Mouse (Mus musculus) lung, adult 2 months (tissue): Measurements from ENCODE around the gene Pex12. TPM values are rescaled to one million over a fixed set of nuclear protein-coding genes. Genes with fewer than 3 reads are reported as not detected.
A peak's percentile ranks its signal among the peaks of the same experiment; 100 is the strongest.

ENCODE experiments used
- DNase-seq: peaks from one replicate; pipeline ENCODE4 v3.0.0; 2022
- H3K4me1 ChIP-seq: fragments of 200-500 bp; 2 replicates; pipeline ENCODE4 v1.6.1; 2011; ENCODE audit warnings: low read length; ENCODE audit not compliant: control insufficient read depth, insufficient read depth
- H3K4me3 ChIP-seq: fragments of 200-500 bp; replicated peaks from 2 replicates; pipeline ENCODE3; 2011; ENCODE audit warnings: low read depth, mild to moderate bottlenecking, control low read depth, low read length; ENCODE audit errors: extremely low read depth
- CTCF ChIP-seq: fragments of 200-500 bp; IDR thresholded peaks from 2 replicates; pipeline ENCODE4 v1.5.1; 2011; ENCODE audit warnings: mild to moderate bottlenecking, low read length, control low read depth; ENCODE audit not compliant: insufficient read depth
- POLR2A ChIP-seq: fragments of 200-500 bp; IDR thresholded peaks from 2 replicates; pipeline ENCODE4 v1.6.1; 2011; ENCODE audit warnings: low read depth, mild to moderate bottlenecking, control low read depth, low read length, borderline replicate concordance; ENCODE audit errors: extremely low read depth
- WGBS: fragments of 180-500 bp; shearing (Covaris S2); methylation state at CpG from one replicate; pipeline ENCODE4 v1.1.7; 2018; 5-methylcytosine and 5-hydroxymethylcytosine counted together
- polyA plus RNA-seq: library from polyadenylated mRNA; depleted of rRNA; stranded (reverse); fragments of >200 nt; gene quantifications from 2 replicates; pipeline ENCODE4 v1.2.3, GENCODE M21; 2012

The Pex12 gene
- polyA plus RNA-seq, 1 experiment = 6.7 TPM

GRCm38 (mm10) chr11:83291375-83292250 is 10.8 kb downstream of the Pex12 start:
- no peak for TF ChIP-seq CTCF
- TF ChIP-seq POLR2A = peak; percentile 86; the same call in 1 of the 2 replicates
- under 1% methylated on average over 38 of the region's 38 CpGs for WGBS
- peaks cover 9% of the 10 kb centered on the region for H3K4me1 ChIP-seq

GRCm38 (mm10) chr11:83289633-83290032 is 12.8 kb downstream of the Pex12 start:
- peaks cover 9% of the 10 kb centered on the region for H3K4me1 ChIP-seq
- H3K4me3 ChIP-seq = no peak overlapping the region
- TF ChIP-seq POLR2A = no peak
- TF ChIP-seq CTCF = no peak
- 83% methylated on average over 2 of the region's 2 CpGs for WGBS
- no peak for DNase-seq

More at GRCm38 (mm10) chr11:83291375-83292250, 10.8 kb downstream of the Pex12 start:
- peak; percentile 92 for DNase-seq
- peak overlapping the region; percentile 81 for H3K4me3 ChIP-seq

GRCm38 (mm10) chr11:83289036-83289435 is 13.3 kb downstream of the Pex12 start:
- DNase-seq = no peak
- Histone ChIP-seq H3K4me1 (peaks cover 9% of the 10 kb centered on the region), H3K4me3 (no peak overlapping the region)
- no peak for TF ChIP-seq CTCF
- TF ChIP-seq POLR2A = no peak
- WGBS = 88% methylated on average over 5 of the region's 5 CpGs

- H3K4me1 ChIP-seq = peaks cover 4% of the 10 kb centered on the region
- H3K4me3 ChIP-seq = no peak within 1 kb of the TSS
- TF ChIP-seq POLR2A = no peak
- no peak for DNase-seq
- 57% methylated on average over 1 of the region's 1 CpGs for WGBS
Measured at GRCm38 (mm10) chr11:83286566-83286965, 15.8 kb downstream of the Pex12 start, which contains the start of gene Slfn14. Gene Slfn14, minus strand, starts transcription at chr11:83286726.

GRCm38 (mm10) chr11:83285627-83286026 is 16.8 kb downstream of the Pex12 start:
- 89% methylated on average over 4 of the region's 4 CpGs for WGBS
- no peak for DNase-seq
- Histone ChIP-seq H3K4me1 (no peaks in the 10 kb centered on the region), H3K4me3 (no peak overlapping the region)
- TF ChIP-seq POLR2A = no peak

GRCm38 (mm10) chr11:83282084-83282483 is 20.3 kb downstream of the Pex12 start:
- TF ChIP-seq POLR2A (no peak), CTCF (no peak)
- H3K4me3 ChIP-seq = no peak overlapping the region
- no peak for DNase-seq
- WGBS = 49% methylated on average over 2 of the region's 2 CpGs
- no peaks in the 10 kb centered on the region for H3K4me1 ChIP-seq

GRCm38 (mm10) chr11:83279691-83280090 is 22.7 kb downstream of the Pex12 start:
- no peak for TF ChIP-seq POLR2A
- no peak for TF ChIP-seq CTCF
- Histone ChIP-seq H3K4me3 (no peak overlapping the region), H3K4me1 (no peaks in the 10 kb centered on the region)
- DNase-seq = no peak
- 65% methylated on average over 6 of the region's 6 CpGs for WGBS

- Histone ChIP-seq H3K4me3 (no peak overlapping the region), H3K4me1 (no peaks in the 10 kb centered on the region)
- TF ChIP-seq POLR2A (no peak), CTCF (no peak)
- 80% methylated on average over 4 of the region's 4 CpGs for WGBS
- DNase-seq = no peak
Measured at GRCm38 (mm10) chr11:83279024-83279423, 23.4 kb downstream of the Pex12 start.

GRCm38 (mm10) chr11:83276251-83276650 is 26.1 kb downstream of the Pex12 start:
- no peak for DNase-seq
- TF ChIP-seq CTCF = no peak
- no peak for TF ChIP-seq POLR2A
- no peaks in the 10 kb centered on the region for H3K4me1 ChIP-seq
- no peak overlapping the region for H3K4me3 ChIP-seq
- 40% methylated on average over 7 of the region's 7 CpGs for WGBS
